Mouse (Mus musculus) frontal cortex, adult 2 months (tissue): ENCODE data around the gene Dkkl1. TPM values are rescaled to one million over a fixed set of nuclear protein-coding genes. Genes with fewer than 3 reads are reported as not detected.

Experiments
- DNase-seq, 2 experiments: peaks; one replicate each; pipeline ENCODE4 v3.0.0; 2022; ENCODE audit warnings: low spot score in 1 of 2; ENCODE audit errors: extremely low spot score in 1 of 2
- polyA plus RNA-seq: library from polyadenylated mRNA; depleted of rRNA; stranded (reverse); fragments of >200 nt; gene quantifications from 2 replicates; pipeline ENCODE4 v1.2.3, GENCODE M21; 2012; rRNA removed

Dkkl1 gene
- polyA plus RNA-seq, 1 experiment: 29.5 TPM

GRCm38 (mm10) chr7:45172974-45173373 lies 39.0 kb downstream of the Dkkl1 start:
- DNase-seq: no peak

GRCm38 (mm10) chr7:45169495-45169894 lies 42.5 kb downstream of the Dkkl1 start:
- peak in 1 of 2 experiments; percentile 74 for DNase-seq

- no peak for DNase-seq
Measured at GRCm38 (mm10) chr7:45168656-45169055, 43.3 kb downstream of the Dkkl1 start.

- DNase-seq: peak in 1 of 2 experiments; percentile 73
Measured at GRCm38 (mm10) chr7:45167761-45168445, 44.0 kb downstream of the Dkkl1 start.

GRCm38 (mm10) chr7:45166950-45167401 lies 45.0 kb downstream of the Dkkl1 start:
- DNase-seq: peak in 1 of 2 experiments; percentile 60

- no peak for DNase-seq
Measured at GRCm38 (mm10) chr7:45165701-45166100, 46.2 kb downstream of the Dkkl1 start.

- DNase-seq: no peak
Measured at GRCm38 (mm10) chr7:45164833-45165232, 47.1 kb downstream of the Dkkl1 start.

GRCm38 (mm10) chr7:45163735-45164490 lies 48.0 kb downstream of the Dkkl1 start, which contains the start of gene Slc17a7:
Slc17a7 (plus strand) TSS chr7:45163949.
- DNase-seq: peak in 1 of 2 experiments; percentile 66

GRCm38 (mm10) chr7:45162996-45163615 lies 48.8 kb downstream of the Dkkl1 start:
- DNase-seq: no peak

- DNase-seq: peak in 1 of 2 experiments; percentile 41
Measured at GRCm38 (mm10) chr7:45162551-45162950, 49.4 kb downstream of the Dkkl1 start.

GRCm38 (mm10) chr7:45161612-45162473 lies 50.1 kb downstream of the Dkkl1 start:
- DNase-seq: peak; percentile 93 to 95

GRCm38 (mm10) chr7:45160866-45161265 lies 51.1 kb downstream of the Dkkl1 start:
- no peak for DNase-seq

- DNase-seq: no peak
Measured at GRCm38 (mm10) chr7:45160316-45160800, 51.6 kb downstream of the Dkkl1 start.

- no peak for DNase-seq
Measured at GRCm38 (mm10) chr7:45158991-45159390, 53.0 kb downstream of the Dkkl1 start.

Other genes starting within 250 kb of the Dkkl1 start
- 151 TPM in 2 replicates for gene Cpt1c, start 237.3 kb downstream of the Dkkl1 start, polyA plus RNA-seq
- 217 and 232 TPM in 2 replicates for gene Prmt1, start 225.6 kb downstream of the Dkkl1 start, polyA plus RNA-seq
- gene Irf3, start 214.5 kb downstream of the Dkkl1 start, polyA plus RNA-seq: 88.4 and 88.6 TPM in 2 replicates
- 5.4 and 5.9 TPM in 2 replicates for gene Bcl2l12, start 213.4 kb downstream of the Dkkl1 start, polyA plus RNA-seq
- gene Scaf1, start 195.8 kb downstream of the Dkkl1 start, polyA plus RNA-seq: 126 and 127 TPM in 2 replicates
- gene Rras, start 194.2 kb downstream of the Dkkl1 start, polyA plus RNA-seq: 27.6 and 32.5 TPM in 2 replicates
- 20.5 and 22.4 TPM in 2 replicates for gene Prr12, start 159.3 kb downstream of the Dkkl1 start, polyA plus RNA-seq
- 81.7 and 86.5 TPM in 2 replicates for gene Nosip, start 149.7 kb downstream of the Dkkl1 start, polyA plus RNA-seq
- gene Prrg2, start 149.5 kb downstream of the Dkkl1 start, polyA plus RNA-seq: 15.5 and 15.6 TPM in 2 replicates
- gene Rcn3, start 119.9 kb downstream of the Dkkl1 start, polyA plus RNA-seq: 13.4 and 16.9 TPM in 2 replicates
- 34.0 and 34.2 TPM in 2 replicates for gene Fcgrt, start 108.3 kb downstream of the Dkkl1 start, polyA plus RNA-seq
- 383 and 419 TPM in 2 replicates for gene Rps11, start 87.7 kb downstream of the Dkkl1 start, polyA plus RNA-seq
- gene Rpl13a, start 83.4 kb downstream of the Dkkl1 start, polyA plus RNA-seq: 1,438 and 1,804 TPM in 2 replicates
- 0.06 and 0.12 TPM in 2 replicates for gene Gm45713, start 75.9 kb downstream of the Dkkl1 start, polyA plus RNA-seq
- 25.2 and 29.6 TPM in 2 replicates for gene Flt3l, start 75.7 kb downstream of the Dkkl1 start, polyA plus RNA-seq
- 54.2 and 61.5 TPM in 2 replicates for gene Pih1d1, start 57.8 kb downstream of the Dkkl1 start, polyA plus RNA-seq
- 10.1 and 10.8 TPM in 2 replicates for gene Aldh16a1, start 57.6 kb downstream of the Dkkl1 start, polyA plus RNA-seq
- gene Slc17a7, start 48.2 kb downstream of the Dkkl1 start, polyA plus RNA-seq: 858 and 911 TPM in 2 replicates
- gene Gfy, start 32.6 kb downstream of the Dkkl1 start, polyA plus RNA-seq: 0.96 and 3.7 TPM in 2 replicates
- gene Pth2, start 31.2 kb downstream of the Dkkl1 start, polyA plus RNA-seq: 0.90 and 1.4 TPM in 2 replicates
- 4.1 TPM in 2 replicates for gene Ccdc155, start 7.3 kb downstream of the Dkkl1 start, polyA plus RNA-seq
- 6.0 and 9.6 TPM in 2 replicates for gene Tead2, start 3.6 kb upstream of the Dkkl1 start, polyA plus RNA-seq
- 10.3 and 11.2 TPM in 2 replicates for gene Cd37, start 27.0 kb upstream of the Dkkl1 start, polyA plus RNA-seq
- 1.1 and 1.2 TPM in 2 replicates for gene Slc6a16, start 28.9 kb upstream of the Dkkl1 start, polyA plus RNA-seq
- gene Slc6a21, start 65.4 kb upstream of the Dkkl1 start, polyA plus RNA-seq: 0.20 and 0.29 TPM in 2 replicates
- 22.6 and 24.5 TPM in 2 replicates for gene Trpm4, start 121.6 kb upstream of the Dkkl1 start, polyA plus RNA-seq
- gene Hrc, start 123.1 kb upstream of the Dkkl1 start, polyA plus RNA-seq: 0.60 and 0.61 TPM in 2 replicates
- gene Ppfia3, start 154.9 kb upstream of the Dkkl1 start, polyA plus RNA-seq: 114 and 126 TPM in 2 replicates
- 241 and 267 TPM in 2 replicates for gene Lin7b, start 158.4 kb upstream of the Dkkl1 start, polyA plus RNA-seq
- gene Snrnp70, start 183.6 kb upstream of the Dkkl1 start, polyA plus RNA-seq: 854 and 909 TPM in 2 replicates
- 0.06 TPM in 1 of 2 replicates, not detected in the other for gene Kcna7, start 193.5 kb upstream of the Dkkl1 start, polyA plus RNA-seq
- gene Ntf5, start 201.5 kb upstream of the Dkkl1 start, polyA plus RNA-seq: 0.12 and 0.23 TPM in 2 replicates
- not detected in 2 replicates for gene Lhb, start 208.7 kb upstream of the Dkkl1 start, polyA plus RNA-seq
- gene Gys1, start 222.7 kb upstream of the Dkkl1 start, polyA plus RNA-seq: 20.5 and 20.9 TPM in 2 replicates
- 46.9 and 47.2 TPM in 2 replicates for gene Ruvbl2, start 225.9 kb upstream of the Dkkl1 start, polyA plus RNA-seq
- gene Ftl1, start 247.7 kb upstream of the Dkkl1 start, polyA plus RNA-seq: 647 and 719 TPM in 2 replicates